Mouse (Mus musculus) left cerebral cortex, adult 9 months (tissue): ENCODE data around the gene Dera.
"Not testable (repeated sequence)": the region's sequence is repeated elsewhere in the genome, so short reads cannot be mapped to it uniquely, and the experiment has no call there.

ENCODE experiments used
- DNase-seq, 2 experiments: peaks; one replicate each; pipeline ENCODE4 v3.0.0; 2022; ENCODE audit warnings: low spot score in 2 of 2

Gene Dera

GRCm38 (mm10) chr6:137754056-137754856 lies at the start of gene Dera:
Gene Dera, plus strand, starts transcription at chr6:137754546.
- DNase-seq = peak in 1 of 2 experiments; percentile 51

GRCm38 (mm10) chr6:137706209-137706608 lies 48.1 kb upstream of the Dera start:
- DNase-seq = no peak

GRCm38 (mm10) chr6:137708726-137709405 lies 45.5 kb upstream of the Dera start:
- DNase-seq = not testable (repeated sequence)

- no peak for DNase-seq
Observed at GRCm38 (mm10) chr6:137710179-137711037, 43.9 kb upstream of the Dera start.

GRCm38 (mm10) chr6:137712654-137713309 lies 41.6 kb upstream of the Dera start:
- DNase-seq = no peak

GRCm38 (mm10) chr6:137713310-137713664 lies 41.1 kb upstream of the Dera start:
- no peak for DNase-seq

- DNase-seq = no peak
Observed at GRCm38 (mm10) chr6:137716802-137717201, 37.5 kb upstream of the Dera start.

- no peak for DNase-seq
Observed at GRCm38 (mm10) chr6:137722220-137722931, 32.0 kb upstream of the Dera start.

GRCm38 (mm10) chr6:137723898-137724297 lies 30.4 kb upstream of the Dera start:
- DNase-seq = peak in 1 of 2 experiments; percentile 36

GRCm38 (mm10) chr6:137734460-137734845 lies 19.9 kb upstream of the Dera start:
- DNase-seq = no peak

GRCm38 (mm10) chr6:137734846-137735609 lies 19.3 kb upstream of the Dera start, which contains the start of gene Strap:
Gene Strap, plus strand, starts transcription at chr6:137735078.
- DNase-seq = peak; percentile 81 to 93

- no peak for DNase-seq
Observed at GRCm38 (mm10) chr6:137735671-137736238, 18.6 kb upstream of the Dera start.

- no peak for DNase-seq
Observed at GRCm38 (mm10) chr6:137740972-137741371, 13.4 kb upstream of the Dera start.

- no peak for DNase-seq
Observed at GRCm38 (mm10) chr6:137744700-137745099, 9.6 kb upstream of the Dera start.

GRCm38 (mm10) chr6:137747174-137747928 lies 7.0 kb upstream of the Dera start:
- DNase-seq = peak in 1 of 2 experiments; percentile 13

GRCm38 (mm10) chr6:137751551-137752274 lies 2.6 kb upstream of the Dera start:
- DNase-seq = no peak

- DNase-seq = no peak
Observed at GRCm38 (mm10) chr6:137752275-137752655, 2.1 kb upstream of the Dera start.

GRCm38 (mm10) chr6:137754857-137755232 lies 499 bp downstream of the Dera start:
- no peak for DNase-seq
